Mouse (Mus musculus) intestine, embryonic 14.5 days (tissue): Measurements from ENCODE around the gene Higd1a. TPM values are rescaled to one million over a fixed set of nuclear protein-coding genes. Genes with fewer than 3 reads are reported as not detected.
A peak's percentile ranks its signal among the peaks of the same experiment; 100 is the strongest.

ENCODE experiments used
- ATAC-seq: fragments of 200-750 bp; cut with Nextera tagmentation; replicated peaks from 2 replicates; pipeline ENCODE4 v1.8.0; 2017; ENCODE audit warnings: low read depth, moderate number of reproducible peaks, moderate TSS enrichment, moderate library complexity; ENCODE audit not compliant: low FRiP score, low TSS enrichment
- DNase-seq: peaks from one replicate; pipeline ENCODE4 v3.0.0-alpha.2; 2018; ENCODE audit warnings: low spot score
- H3K27ac ChIP-seq: fragments of 300-500 bp; sonication (generic); 2 replicates; pipeline ENCODE4 v1.5.1; 2014; ENCODE audit warnings: low read depth, mild to moderate bottlenecking, control low read depth
- H3K27me3 ChIP-seq: fragments of 300-500 bp; sonication (generic); replicated peaks from 2 replicates; pipeline ENCODE4 v1.6.1; 2014; ENCODE audit warnings: low read length, control low read depth; ENCODE audit not compliant: control insufficient read depth, insufficient read depth
- H3K36me3 ChIP-seq: fragments of 300-500 bp; sonication (generic); 2 replicates; pipeline ENCODE4 v1.6.1; 2014; ENCODE audit warnings: low read length, control low read depth; ENCODE audit not compliant: control insufficient read depth, insufficient read depth
- H3K4me1 ChIP-seq: fragments of 300-500 bp; sonication (generic); replicated peaks from 2 replicates; pipeline ENCODE4 v1.6.1; 2014; ENCODE audit warnings: low read length, control low read depth, mixed read lengths; ENCODE audit not compliant: control insufficient read depth, insufficient read depth
- H3K4me2 ChIP-seq: fragments of 300-500 bp; sonication (generic); 2 replicates; pipeline ENCODE4 v1.6.1; 2014; ENCODE audit warnings: low read length
- H3K4me3 ChIP-seq: fragments of 300-500 bp; sonication (generic); 2 replicates; pipeline ENCODE4 v1.5.1; 2014; ENCODE audit warnings: low read depth, low read length, control low read depth, mixed read lengths
- H3K9ac ChIP-seq: fragments of 300-500 bp; sonication (generic); 2 replicates; pipeline ENCODE4 v1.6.1; 2014; ENCODE audit warnings: mild to moderate bottlenecking, low read length
- H3K9me3 ChIP-seq: fragments of 300-500 bp; sonication (generic); 2 replicates; pipeline ENCODE4 v1.6.1; 2016; ENCODE audit warnings: low read length, control low read depth; ENCODE audit not compliant: control insufficient read depth
- WGBS: fragments of 180-500 bp; shearing (Covaris S2); extraction: QIAGEN DNeasy Blood & Tissue Kit; methylation state at CpG from one replicate; pipeline ENCODE4 v1.1.7; 2014; 5-methylcytosine and 5-hydroxymethylcytosine counted together
- polyA plus RNA-seq: library from polyadenylated mRNA; unstranded; fragments of >200 nt; fragmentation: Nextera tagmentation; extraction: Ambion mirVana; gene quantifications from 2 replicates; pipeline ENCODE4 v1.2.1, GENCODE M21; 2014

Gene Higd1a
- polyA plus RNA-seq = 190 and 193 TPM in 2 replicates

DNA sequence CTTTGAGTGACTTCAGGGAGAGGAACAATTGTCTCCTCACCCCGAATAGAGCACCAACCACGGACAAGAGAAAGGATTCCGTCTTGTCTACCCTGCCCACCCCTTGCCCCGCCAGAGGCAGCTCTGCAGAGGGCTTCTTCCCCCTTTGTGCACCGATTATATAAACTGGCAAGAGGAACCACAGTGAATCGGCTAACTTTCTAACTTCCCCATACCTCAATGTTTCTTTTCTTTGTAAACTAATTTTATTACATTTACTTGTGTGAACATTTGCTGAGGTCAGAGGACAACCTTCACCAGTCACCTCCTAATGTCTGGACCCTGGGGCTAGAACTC is at the start of gene Higd1a:
TSS of gene Higd1a (minus strand) at position 210 of the 336 bp plus-strand sequence.
- Histone ChIP-seq H3K9me3 (no peaks in the 10 kb centered on the region), H3K9ac (peak within 1 kb of the TSS; percentile 82), H3K4me3 (peak within 1 kb of the TSS; percentile 80), H3K27me3 (no peaks in the 10 kb centered on the region), H3K36me3 (no peaks in the 10 kb centered on the region), H3K4me2 (peak within 1 kb of the TSS; percentile 83), H3K27ac (peak within 1 kb of the TSS; percentile 98), H3K4me1 (0 out of 2 replicates have a peak, but pooled peaks cover 6% of the 10 kb centered on the region)
- ATAC-seq (no peak), DNase-seq (no peak)
- 17% methylated on average over 6 of the region's 6 CpGs for WGBS

DNA sequence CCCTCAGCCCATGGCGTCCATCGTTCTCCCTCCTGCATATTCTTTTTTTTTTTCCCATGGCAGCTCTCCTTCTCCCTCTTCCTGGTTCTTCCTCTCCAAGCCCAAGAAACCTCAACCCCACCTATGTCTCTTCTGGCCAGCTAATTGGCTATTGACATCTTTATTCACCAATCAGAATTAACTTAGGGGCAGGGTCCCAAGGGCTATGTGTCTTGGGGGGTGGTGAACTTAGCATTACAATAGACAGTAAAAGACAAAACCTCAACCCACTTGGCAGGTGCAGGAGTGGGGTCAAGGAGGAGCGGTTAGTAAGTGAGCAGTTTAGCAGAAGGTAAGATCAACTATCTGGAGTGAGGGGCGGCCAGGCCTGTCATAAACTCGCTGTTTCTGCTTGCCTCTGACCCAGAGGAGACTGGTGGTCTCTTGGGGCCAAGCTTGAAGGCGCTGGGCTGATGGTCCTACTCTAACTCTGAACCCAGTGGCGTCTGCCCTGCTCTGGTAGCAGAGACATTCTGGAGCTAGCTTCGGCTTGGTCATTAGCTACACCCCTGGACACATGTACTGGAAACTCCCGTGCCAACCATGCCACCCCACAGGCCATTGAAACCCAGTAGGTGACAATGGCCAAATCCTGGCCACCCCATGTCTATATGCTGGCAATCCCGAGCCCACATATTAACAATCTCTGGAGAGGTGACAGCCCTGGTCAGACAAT is 49.4 kb upstream of the Higd1a start:
- Histone ChIP-seq H3K4me2 (no peak overlapping the region), H3K4me1 (no peaks in the 10 kb centered on the region), H3K27me3 (no peaks in the 10 kb centered on the region), H3K4me3 (no peak overlapping the region), H3K27ac (no peak overlapping the region), H3K36me3 (no peaks in the 10 kb centered on the region), H3K9me3 (no peaks in the 10 kb centered on the region), H3K9ac (no peak overlapping the region)
- DNase-seq (no peak), ATAC-seq (no peak)
- 73% methylated on average over 10 of the region's 10 CpGs for WGBS

DNA sequence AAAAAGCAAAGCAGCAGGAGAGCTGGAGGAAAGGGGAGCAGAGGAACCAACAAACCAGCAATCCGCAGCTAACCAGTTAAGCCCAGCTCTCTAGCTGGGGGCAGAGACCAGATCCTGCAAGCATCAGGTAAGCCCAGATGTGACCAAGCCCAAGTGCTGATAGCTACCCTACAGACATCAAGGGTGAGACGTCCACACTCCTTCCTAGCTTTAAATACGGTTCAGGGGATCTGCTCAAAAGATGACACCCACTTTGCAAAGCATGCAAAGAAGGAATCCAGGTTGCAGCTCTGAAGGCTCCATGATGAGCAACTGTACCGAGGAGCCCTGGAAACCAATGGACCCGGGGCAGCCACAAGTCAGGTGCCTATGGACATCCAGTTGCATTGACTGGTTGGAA is 48.3 kb upstream of the Higd1a start:
- Histone ChIP-seq H3K4me3 (no peak overlapping the region), H3K4me1 (no peaks in the 10 kb centered on the region), H3K9ac (no peak overlapping the region), H3K4me2 (no peak overlapping the region), H3K36me3 (no peaks in the 10 kb centered on the region), H3K27ac (no peak overlapping the region), H3K9me3 (no peaks in the 10 kb centered on the region), H3K27me3 (no peaks in the 10 kb centered on the region)
- DNase-seq (no peak), ATAC-seq (no peak)
- 83% methylated on average over 5 of the region's 5 CpGs for WGBS

DNA sequence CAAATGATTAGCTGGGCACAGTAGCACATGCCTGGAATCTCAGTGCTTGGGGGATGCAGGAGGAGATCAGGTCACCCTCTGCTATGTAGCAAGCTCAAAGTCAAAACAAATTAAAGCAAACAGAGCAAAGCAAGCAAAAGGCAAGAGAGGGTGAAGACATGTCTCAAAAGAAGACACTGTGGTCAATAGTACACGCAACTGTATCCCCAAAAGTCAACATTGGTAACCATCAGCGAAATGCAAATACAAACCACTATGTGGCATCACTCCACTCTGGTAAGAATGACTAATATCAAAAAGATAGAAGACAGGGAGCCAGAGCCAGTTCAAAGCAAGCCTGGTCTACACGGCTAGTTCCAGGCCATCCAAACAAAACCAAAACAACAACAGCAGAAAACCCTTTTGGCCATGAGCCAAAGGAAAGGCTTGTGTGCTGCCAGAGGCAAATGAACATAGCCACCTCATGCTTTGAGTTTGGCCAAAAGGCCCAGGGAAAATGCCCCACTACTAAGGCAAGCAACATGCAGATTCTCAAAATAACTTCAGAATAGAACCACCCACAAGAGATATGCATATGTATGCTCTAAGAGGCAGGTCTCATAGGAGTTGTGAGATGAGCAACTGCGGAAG is 47.5 kb upstream of the Higd1a start:
- ATAC-seq (no peak), DNase-seq (no peak)
- no peaks in the 10 kb centered on the region for H3K27me3 ChIP-seq
- no peak overlapping the region for H3K9ac ChIP-seq
- 82% methylated on average over 4 of the region's 4 CpGs for WGBS
- no peak overlapping the region for H3K4me3 ChIP-seq
- no peaks in the 10 kb centered on the region for H3K36me3 ChIP-seq
- no peaks in the 10 kb centered on the region for H3K9me3 ChIP-seq
- no peak overlapping the region for H3K4me2 ChIP-seq
- H3K27ac ChIP-seq = no peak overlapping the region
- no peaks in the 10 kb centered on the region for H3K4me1 ChIP-seq

DNA sequence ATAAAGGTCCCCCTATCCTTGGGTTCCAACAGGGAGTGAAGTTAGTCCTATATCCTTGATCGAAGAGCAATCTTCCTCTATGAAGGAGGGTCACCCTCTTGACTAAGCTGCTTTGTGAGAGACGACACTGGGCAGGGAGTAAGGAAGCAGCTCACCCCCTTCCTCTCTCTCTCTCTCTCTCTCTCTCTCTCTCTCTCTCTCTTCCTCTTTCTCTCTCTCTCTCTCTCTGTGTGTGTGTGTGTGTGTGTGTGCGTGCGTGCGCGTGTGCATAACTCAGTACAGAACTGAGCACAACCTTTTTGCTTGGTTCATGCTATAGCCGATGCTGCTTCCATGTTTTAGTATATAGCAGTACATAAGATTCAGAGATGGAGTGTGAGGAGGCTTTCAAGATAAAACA is 46.8 kb upstream of the Higd1a start:
- Histone ChIP-seq H3K4me2 (no peak overlapping the region), H3K9me3 (no peaks in the 10 kb centered on the region), H3K36me3 (no peaks in the 10 kb centered on the region), H3K27ac (no peak overlapping the region), H3K4me3 (no peak overlapping the region), H3K27me3 (no peaks in the 10 kb centered on the region), H3K9ac (no peak overlapping the region), H3K4me1 (no peaks in the 10 kb centered on the region)
- ATAC-seq = no peak
- no peak for DNase-seq
- whole genome bisulfite sequencing = 92% methylated on average over 7 of the region's 7 CpGs

DNA sequence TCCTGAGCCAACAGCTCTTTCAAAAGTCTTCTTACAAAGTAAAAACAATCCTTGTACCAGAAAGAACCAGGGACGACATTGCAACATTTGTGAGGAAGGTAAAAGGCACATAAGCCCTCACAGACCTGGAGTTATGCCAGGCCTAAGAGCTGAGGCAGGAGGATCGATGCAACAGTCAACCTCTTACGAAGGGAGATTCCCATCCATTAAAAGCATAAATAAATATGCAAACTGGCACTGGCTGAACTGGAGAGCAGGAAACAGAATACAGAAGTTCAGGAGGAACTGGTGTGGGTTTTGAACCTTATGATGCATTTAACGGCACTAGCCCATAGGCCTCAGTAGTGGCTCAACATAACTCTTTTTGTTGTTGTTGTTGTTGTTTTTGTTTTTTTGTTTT is 46.2 kb upstream of the Higd1a start:
- Histone ChIP-seq H3K27ac (no peak overlapping the region), H3K4me2 (no peak overlapping the region), H3K9ac (no peak overlapping the region), H3K4me3 (no peak overlapping the region), H3K36me3 (no peaks in the 10 kb centered on the region), H3K27me3 (no peaks in the 10 kb centered on the region), H3K9me3 (no peaks in the 10 kb centered on the region), H3K4me1 (no peaks in the 10 kb centered on the region)
- ATAC-seq (no peak), DNase-seq (no peak)
- 79% methylated on average over 4 of the region's 4 CpGs for WGBS

DNA sequence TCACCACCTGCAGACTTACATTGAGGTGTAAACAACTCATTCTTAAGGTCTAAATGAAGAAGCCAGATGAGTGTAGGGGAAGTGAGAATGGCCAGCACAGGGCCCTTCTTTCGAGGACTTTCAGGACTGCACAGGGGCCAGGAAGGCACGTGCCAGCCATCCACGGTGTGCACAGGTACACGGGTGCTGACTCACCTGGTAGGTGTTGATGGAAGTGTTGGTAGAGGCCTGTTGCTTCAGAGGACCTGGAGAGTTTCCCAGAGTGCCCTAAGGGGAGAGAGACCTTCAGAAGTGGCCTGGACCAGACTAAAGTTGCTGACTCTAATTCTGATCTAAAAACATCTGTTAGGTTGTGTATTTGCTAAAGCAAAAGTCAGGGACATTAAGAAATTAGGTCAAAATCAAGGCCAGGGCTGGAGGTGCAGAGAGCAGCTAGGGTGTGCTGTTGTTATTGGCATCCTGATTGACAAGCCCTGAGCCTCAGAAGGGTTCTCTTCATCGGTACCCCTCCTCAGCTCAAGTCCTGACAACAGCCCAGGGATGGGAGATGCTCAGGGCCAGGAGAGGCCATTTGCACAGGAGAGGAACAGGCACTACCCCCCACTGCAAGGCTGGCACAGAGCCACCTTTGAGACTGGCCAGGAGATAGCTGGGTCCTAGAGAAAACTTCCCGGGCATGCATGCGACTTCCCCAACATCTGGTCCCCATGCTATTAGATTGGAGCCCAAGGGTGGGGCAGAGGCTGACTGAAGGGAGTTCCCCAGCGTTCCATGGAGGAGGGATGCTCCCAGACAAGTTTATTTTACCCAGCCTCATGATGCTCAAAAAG is 45.5 kb upstream of the Higd1a start:
- Histone ChIP-seq H3K27ac (no peak overlapping the region), H3K4me2 (no peak overlapping the region), H3K4me1 (no peaks in the 10 kb centered on the region), H3K9ac (no peak overlapping the region), H3K9me3 (no peaks in the 10 kb centered on the region), H3K36me3 (no peaks in the 10 kb centered on the region), H3K27me3 (no peaks in the 10 kb centered on the region), H3K4me3 (no peak overlapping the region)
- no peak for DNase-seq
- no peak for ATAC-seq
- WGBS = 78% methylated on average over 8 of the region's 8 CpGs

DNA sequence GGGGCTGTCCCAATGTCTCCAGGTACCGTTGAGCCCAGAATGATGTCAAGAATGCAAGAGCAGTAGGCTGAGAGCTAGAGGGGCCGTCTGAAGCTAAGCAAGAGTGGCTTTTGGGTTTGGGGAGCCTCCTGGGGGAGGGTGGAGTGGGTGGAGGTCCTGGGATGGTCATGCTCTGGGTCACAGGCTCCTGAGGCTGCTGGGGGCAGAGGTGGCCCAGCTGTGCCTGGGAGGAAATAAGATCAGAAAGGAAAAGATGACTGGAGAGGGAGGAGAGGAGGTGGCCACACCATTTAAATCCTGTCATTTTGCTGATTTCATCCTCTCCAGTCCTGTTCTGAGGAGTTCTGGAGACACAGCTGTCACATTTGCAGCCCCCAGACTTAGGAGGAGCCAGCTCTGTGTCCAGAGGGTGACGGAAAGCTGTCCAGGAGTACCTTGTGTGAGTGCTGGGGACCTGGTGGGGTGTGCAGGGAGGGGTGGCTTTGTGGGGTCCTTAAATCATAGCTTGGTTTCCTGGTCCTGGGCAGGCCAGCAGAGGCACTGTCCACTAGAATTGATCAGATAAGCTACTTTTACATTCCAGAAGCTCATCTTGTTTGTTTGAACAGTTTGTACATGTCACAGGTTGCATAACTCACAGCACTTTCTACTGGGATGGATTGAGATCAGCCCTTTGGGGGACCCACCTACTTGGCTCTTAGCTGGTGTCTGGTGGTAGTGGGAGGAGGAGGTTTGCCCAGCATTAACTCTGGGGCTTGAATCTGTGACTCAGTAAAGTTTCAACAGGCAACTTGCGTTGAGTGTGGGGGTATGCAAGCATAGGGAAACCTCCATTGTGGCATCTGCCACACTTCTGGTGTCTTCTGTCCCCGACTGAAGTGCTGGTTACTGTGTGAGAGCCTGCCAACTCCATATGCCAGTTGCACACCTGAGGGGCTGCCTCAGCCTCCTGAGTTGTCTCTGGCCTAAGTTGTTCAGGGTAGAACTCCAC is 43.8 kb upstream of the Higd1a start:
- Histone ChIP-seq H3K4me3 (no peak overlapping the region), H3K27ac (no peak overlapping the region), H3K9me3 (no peaks in the 10 kb centered on the region), H3K4me1 (no peaks in the 10 kb centered on the region), H3K9ac (no peak overlapping the region), H3K4me2 (no peak overlapping the region), H3K27me3 (no peaks in the 10 kb centered on the region), H3K36me3 (no peaks in the 10 kb centered on the region)
- no peak for ATAC-seq
- no peak for DNase-seq
- 60% methylated on average over 5 of the region's 5 CpGs for WGBS
